Mouse (Mus musculus): ENCODE data around the gene Skp1a.
"Not testable (repeated sequence)": the region's sequence is repeated elsewhere in the genome, so short reads cannot be mapped to it uniquely, and the experiment has no call there.

Gene Skp1a

DNA sequence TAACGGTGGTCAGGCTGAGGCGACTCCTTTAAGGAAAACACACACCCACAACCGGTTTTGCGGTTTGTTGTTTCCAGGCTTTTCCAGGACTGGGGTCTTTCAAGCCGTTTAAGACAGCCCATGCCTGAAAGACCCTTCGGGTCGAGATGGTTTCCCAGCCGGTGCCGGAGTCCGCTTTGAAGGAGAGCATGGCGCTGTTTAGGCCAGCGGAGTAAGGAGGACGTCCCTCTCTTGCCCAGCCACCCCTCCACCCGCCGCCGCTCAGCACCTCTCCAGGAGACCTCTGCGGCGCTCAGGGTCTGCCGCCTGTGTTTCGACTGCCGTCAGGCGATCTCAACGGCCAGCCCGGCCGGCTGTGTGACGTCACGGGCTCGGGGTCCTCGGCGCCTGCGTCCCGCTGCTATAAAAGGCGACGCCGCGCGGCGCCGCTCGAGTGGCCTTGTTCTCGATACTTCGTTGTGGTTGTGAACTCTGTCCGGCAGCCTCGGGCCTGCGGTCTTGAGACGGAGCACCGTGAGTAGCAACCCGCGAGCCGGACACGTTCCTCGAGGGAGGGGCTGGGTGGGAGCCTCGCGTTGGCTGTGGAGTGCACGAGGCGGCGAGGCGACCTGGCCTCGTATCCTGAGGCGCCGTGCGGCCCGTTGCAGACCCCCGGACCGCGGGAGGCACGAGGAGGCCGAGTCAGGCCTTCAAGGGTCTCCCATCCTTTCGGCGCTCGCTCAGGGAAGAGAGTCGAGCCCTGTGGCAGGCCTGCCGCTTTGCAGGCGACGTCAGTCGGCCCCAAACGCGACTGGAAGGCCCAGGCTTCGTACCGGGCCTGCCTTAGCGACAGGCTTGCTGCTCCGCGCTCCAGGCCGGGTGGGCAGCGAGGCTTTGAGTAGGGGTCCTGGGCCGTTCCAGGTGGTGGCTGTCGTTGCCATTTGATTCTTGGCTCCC lies at the start of gene Skp1a:
TSS of gene Skp1a (plus strand) at position 390 of the 936 bp plus-strand sequence.
- in situ Hi-C loops (cut with MboI; ENCODE audit: low sequenced_read_pairs), result no loop called here

- in situ Hi-C loops (cut with MboI; ENCODE audit: low sequenced_read_pairs), result not testable (repeated sequence)
Observed at GRCm38 (mm10) chr11:52196496-52197023, 35.2 kb upstream of the Skp1a start.

GRCm38 (mm10) chr11:52213887-52214286 lies 17.9 kb upstream of the Skp1a start, which contains the start of gene Olfr1371:
Gene Olfr1371, minus strand, starts transcription at chr11:52213987.
- in situ Hi-C loops (cut with MboI; ENCODE audit: low sequenced_read_pairs), result no loop called here

DNA sequence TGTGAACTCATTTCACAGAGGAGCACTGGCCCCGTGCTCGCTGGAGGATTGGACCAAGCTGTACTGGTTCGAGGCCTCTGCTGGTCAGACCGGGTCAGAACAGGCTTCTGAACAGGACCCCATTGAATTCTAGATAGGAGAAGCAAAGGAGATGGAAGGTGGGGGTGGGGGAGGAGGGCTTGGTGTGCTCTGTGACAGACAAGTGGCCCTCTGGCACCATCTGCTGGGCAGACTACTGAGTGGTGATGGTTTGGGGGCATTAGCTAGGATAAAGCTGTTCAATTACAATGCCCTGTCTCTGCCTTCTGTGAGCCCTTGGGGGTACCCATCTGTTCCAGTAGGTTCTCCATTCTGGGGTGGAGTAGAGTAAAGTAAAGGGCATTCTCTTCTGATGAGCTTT lies 11.5 kb upstream of the Skp1a start:
- in situ Hi-C loops (cut with MboI; ENCODE audit: low sequenced_read_pairs), result no loop called here

DNA sequence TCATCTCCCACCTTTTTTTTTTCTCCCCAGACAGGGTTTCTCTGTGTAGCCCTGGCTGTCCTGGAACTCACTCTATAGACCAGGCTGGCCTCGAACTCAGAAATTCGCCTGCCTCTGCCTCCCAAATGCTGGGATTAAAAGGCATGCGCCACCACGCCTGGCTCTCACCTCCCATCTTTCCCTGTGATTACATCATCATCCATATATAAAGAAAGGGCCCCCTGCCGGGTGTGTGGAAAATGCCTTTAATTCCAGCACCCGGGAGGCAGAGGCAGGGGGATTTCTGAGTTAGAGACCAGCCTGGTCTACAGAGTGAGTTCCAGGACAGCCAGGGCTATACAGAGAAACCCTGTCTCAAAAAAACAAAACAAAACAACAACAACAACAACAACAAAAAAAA lies 9.9 kb upstream of the Skp1a start:
- in situ Hi-C loops (cut with MboI; ENCODE audit: low sequenced_read_pairs), result not testable (repeated sequence)

- in situ Hi-C loops (cut with MboI; ENCODE audit: low sequenced_read_pairs), result no loop called here
Observed at GRCm38 (mm10) chr11:52222891-52223290, 8.9 kb upstream of the Skp1a start.

- in situ Hi-C loops (cut with MboI; ENCODE audit: low sequenced_read_pairs), result no loop called here
Observed at GRCm38 (mm10) chr11:52223968-52224682, 7.7 kb upstream of the Skp1a start.

- in situ Hi-C loops (cut with MboI; ENCODE audit: low sequenced_read_pairs), result no loop called here
Observed at GRCm38 (mm10) chr11:52225986-52226599, 5.7 kb upstream of the Skp1a start.

GRCm38 (mm10) chr11:52227053-52227452 lies 4.7 kb upstream of the Skp1a start:
- in situ Hi-C loops (cut with MboI; ENCODE audit: low sequenced_read_pairs), result no loop called here

GRCm38 (mm10) chr11:52227466-52228226 lies 4.1 kb upstream of the Skp1a start:
- in situ Hi-C loops (cut with MboI; ENCODE audit: low sequenced_read_pairs), result no loop called here

DNA sequence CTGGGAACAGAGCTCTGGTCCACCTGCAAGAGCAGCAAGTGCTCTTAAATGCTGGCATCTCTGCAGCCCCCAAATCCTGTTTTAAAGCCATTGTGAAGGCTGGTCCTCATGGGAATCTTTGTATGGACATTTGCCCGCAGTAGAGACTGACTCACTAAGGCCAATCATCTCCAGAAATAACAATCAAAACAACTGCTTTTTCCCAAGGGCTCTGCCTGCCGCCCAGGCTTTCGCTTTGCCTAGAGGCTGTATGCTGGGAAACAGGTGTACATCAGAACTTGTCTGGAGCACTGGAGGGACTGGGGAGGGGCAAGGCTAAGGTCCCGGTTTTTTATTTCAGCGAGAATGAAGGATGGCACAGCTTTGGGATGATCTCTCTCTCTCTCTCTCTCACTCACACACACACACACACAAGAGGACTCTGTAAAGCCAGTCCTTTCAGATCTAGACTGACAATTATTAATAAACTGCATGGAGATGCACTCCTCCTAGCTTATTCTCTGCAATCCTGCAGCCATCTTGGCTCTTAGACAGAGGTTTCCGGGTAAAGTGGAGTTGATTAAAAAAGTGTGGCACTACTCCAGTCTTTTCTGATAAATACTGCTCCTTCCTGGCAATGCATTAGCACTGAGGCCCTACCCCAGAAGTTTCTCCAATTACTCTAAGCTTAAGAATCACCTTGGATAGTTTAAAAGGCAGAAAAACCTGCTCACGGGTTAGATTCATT lies 2.9 kb upstream of the Skp1a start:
- in situ Hi-C loops (cut with MboI; ENCODE audit: low sequenced_read_pairs), result no loop called here

DNA sequence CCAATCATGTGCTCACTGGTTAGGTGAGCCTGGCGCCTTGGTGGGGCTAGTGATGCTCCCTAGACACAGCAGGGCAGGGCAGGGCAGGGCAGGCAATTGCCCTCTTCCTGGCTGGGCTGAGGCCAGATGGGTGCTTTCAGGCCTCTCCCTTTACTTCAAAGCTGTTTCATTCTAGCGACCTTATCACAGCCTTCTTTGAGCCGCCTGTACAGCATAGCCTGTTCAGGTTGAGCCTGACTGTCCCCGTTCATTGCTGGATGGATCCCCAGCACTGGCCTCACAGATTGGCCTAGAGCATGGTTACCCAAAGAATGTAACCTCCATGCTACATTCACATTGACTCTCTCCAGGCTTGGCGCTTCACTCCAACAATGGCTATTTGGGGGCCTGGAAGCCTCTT lies 1.1 kb upstream of the Skp1a start:
- in situ Hi-C loops (cut with MboI; ENCODE audit: low sequenced_read_pairs), result no loop called here

DNA sequence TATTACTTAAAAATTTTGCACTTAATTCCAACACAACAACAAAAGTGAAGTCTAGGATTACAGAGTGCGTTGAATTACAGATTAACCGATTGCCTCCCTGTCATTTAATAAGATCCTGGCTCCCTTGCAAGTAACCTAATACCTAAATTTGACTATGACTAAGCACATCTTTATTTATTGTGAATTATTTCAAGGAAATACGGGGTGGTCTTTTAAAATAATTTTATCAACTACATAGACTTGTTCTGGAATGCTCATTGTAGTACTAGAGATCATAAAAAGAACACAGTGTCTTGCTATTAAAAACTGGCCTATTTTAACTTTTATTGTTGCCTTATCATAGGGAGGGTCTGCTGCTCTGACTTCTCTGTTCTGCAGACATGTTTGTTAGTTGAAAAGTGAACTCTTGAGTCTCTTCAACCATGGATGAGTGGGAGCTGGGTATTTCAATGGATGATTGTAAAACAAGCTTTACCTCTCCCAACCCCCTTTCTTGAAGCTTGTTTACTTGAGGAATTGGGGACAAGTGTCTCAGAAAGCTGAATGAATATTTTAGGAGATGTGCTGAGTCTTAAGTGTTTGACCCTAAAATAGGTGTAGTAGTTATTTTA lies 1.4 kb downstream of the Skp1a start:
- in situ Hi-C loops (cut with MboI; ENCODE audit: low sequenced_read_pairs), result no loop called here

DNA sequence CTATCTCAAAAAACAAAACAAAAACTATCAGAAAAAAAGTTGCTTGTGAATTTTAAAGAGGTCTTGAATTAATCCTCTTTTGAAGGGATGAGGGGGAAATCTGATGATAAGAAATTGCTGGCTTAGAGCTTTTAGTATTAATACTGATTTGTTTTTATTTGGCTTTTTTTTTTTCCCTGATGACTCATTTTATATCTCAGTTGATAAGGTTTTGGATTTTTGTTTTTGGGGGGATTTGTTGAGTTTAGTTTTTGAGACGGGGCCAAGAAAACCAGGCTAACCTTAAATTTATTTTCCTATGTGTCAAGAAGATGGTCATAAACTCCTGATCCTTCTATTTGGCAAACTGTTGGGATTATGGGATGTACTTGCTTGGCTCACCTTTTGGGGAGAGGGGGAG lies 2.1 kb downstream of the Skp1a start:
- in situ Hi-C loops (cut with MboI; ENCODE audit: low sequenced_read_pairs), result no loop called here

- in situ Hi-C loops (cut with MboI; ENCODE audit: low sequenced_read_pairs), result no loop called here
Observed at GRCm38 (mm10) chr11:52234509-52234908, 2.7 kb downstream of the Skp1a start.

DNA sequence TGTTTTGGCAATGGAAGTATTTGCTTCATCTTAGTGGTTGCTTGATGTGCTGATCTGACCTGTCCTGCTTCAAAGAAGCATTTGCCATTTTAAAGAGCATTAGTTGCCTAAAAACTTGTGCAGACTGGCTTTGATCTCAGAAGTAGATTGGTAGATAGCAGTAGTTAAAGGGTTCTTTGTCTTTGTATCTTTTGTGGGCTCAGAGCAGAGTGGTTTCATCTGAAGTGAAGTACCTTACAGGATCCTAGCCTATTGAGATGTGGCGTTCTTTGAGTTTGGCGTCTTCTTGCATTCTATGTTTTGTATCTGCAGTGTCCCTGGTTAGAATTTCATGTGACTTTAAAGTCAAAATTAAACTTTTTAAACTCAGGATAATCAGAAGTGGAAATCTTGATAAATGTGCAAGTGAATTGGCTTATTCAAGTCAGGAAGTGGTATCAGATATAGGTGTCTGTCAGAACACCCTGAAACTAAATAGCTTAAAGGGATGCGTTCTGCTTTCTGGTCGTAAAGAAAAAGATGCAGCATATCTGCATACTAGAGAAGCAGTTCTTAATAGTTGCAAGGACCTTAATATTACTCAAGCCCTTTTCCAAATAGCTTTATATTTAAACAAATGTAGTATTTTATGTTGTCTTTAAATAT lies 9.2 kb downstream of the Skp1a start:
- in situ Hi-C loops (cut with MboI; ENCODE audit: low sequenced_read_pairs), result no loop called here

DNA sequence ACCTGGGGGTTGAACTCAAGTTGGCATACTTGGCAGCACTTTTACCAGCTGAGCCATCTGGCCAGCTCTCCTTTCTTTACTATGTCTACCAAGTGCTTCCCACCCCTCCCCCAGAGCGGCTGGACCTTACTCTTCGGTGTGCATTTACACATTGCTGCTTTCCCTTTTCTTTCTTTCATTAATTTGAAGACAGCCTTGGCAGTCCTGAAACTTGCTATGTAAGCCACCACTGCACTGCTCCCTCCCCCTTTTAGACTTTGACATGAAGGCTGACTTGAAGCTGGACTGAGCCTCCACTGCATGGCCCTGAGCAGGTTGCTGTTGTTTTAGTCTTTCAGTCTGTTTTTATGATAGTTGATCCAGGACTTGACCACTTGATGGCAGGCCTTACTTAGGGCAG lies 17.7 kb downstream of the Skp1a start:
- in situ Hi-C loops (cut with MboI; ENCODE audit: low sequenced_read_pairs), result no loop called here

DNA sequence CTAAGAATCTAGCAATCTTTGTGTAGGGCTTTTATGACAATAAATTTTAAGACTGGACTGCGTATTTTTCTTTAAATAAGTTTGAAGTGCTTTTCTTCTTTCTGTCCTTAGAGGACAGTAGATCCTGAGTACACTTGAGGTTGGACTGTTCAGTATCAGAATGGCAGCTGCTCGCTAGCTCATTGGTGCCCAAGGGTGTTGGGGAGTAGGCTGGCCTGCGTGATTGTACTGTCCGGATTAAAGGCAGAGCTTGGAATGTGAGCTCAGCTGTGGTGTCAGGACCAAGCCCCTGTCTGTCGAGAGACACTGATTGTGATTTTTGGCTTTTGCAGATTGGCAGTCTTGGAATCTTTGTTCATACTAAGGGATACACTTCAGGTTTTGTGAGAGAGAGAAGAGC lies 20.0 kb downstream of the Skp1a start:
- in situ Hi-C loops (cut with MboI; ENCODE audit: low sequenced_read_pairs), result no loop called here

- in situ Hi-C loops (cut with MboI; ENCODE audit: low sequenced_read_pairs), result no loop called here
Observed at GRCm38 (mm10) chr11:52252692-52253091, 20.9 kb downstream of the Skp1a start.
